Mouse (Mus musculus) CH12.LX (cell line): Measurements from ENCODE around the gene Pla2g4a. TPM values are rescaled to one million over a fixed set of nuclear protein-coding genes. Genes with fewer than 3 reads are reported as not detected.
A peak's percentile ranks its signal among the peaks of the same experiment; 100 is the strongest.

Experiments
- DNase-seq: peaks from one replicate; pipeline ENCODE4 v3.0.0-alpha.2; 2013; ENCODE audit errors: extremely low read depth
- H3K27ac ChIP-seq: 2 replicates; pipeline ENCODE4 v1.5.1; 2012; ENCODE audit warnings: low read depth, mild to moderate bottlenecking, control low read depth, moderate library complexity; ENCODE audit not compliant: insufficient read depth
- H3K27me3 ChIP-seq: replicated peaks from 2 replicates; pipeline ENCODE3; 2012; ENCODE audit warnings: inconsistent platforms
- H3K36me3 ChIP-seq, 2 experiments: replicated peaks in 1 of 2; 2 replicates each; pipeline versions ENCODE3 to v1.6.1; 2012; ENCODE audit warnings: inconsistent platforms in 1 of 2, low read length in 1 of 2, mild to moderate bottlenecking in 1 of 2, mixed read lengths in 1 of 2, moderate library complexity in 1 of 2; ENCODE audit not compliant: control insufficient read depth in 1 of 2, insufficient read depth in 1 of 2
- H3K4me1 ChIP-seq, 2 experiments: 2 replicates each; pipeline ENCODE4 v1.6.1; 2012; ENCODE audit warnings: inconsistent platforms in 1 of 2, moderate library complexity in 1 of 2; ENCODE audit not compliant: insufficient read depth in 2 of 2, control insufficient read depth in 1 of 2
- H3K4me2 ChIP-seq: 2 replicates; pipeline ENCODE4 v1.6.1; 2012; ENCODE audit warnings: low read depth, mild to moderate bottlenecking, control low read depth; ENCODE audit not compliant: poor library complexity, insufficient read depth, severe bottlenecking
- H3K4me3 ChIP-seq, 3 experiments: fragments of 150-350 bp in 1 of 3; sonication (generic) in 1 of 3; replicated peaks in 1 of 3; 2 replicates each; pipeline versions ENCODE3 to v1.5.1; 2011 to 2012; ENCODE audit warnings: low read depth in 2 of 3, low read length in 2 of 3, mild to moderate bottlenecking in 2 of 3, moderate library complexity in 2 of 3, control low read depth in 1 of 3, improper control_type of control experiment in 1 of 3, inconsistent platforms in 1 of 3, mixed read lengths in 1 of 3; ENCODE audit not compliant: poor library complexity in 1 of 3
- H3K79me2 ChIP-seq: replicated peaks from 2 replicates; pipeline ENCODE4 v1.6.1; 2012; ENCODE audit warnings: mild to moderate bottlenecking, moderate library complexity; ENCODE audit not compliant: control insufficient read depth, poor library complexity, insufficient read depth, severe bottlenecking; ENCODE audit errors: extremely low read depth
- H3K9ac ChIP-seq: 2 replicates; pipeline ENCODE4 v1.6.1; 2012; ENCODE audit warnings: low read depth, mild to moderate bottlenecking, control low read depth, moderate library complexity; ENCODE audit not compliant: insufficient read depth
- H3K9me3 ChIP-seq: replicated peaks from 2 replicates; pipeline ENCODE3; 2012; ENCODE audit warnings: low read length, inconsistent platforms, mixed read lengths
- CHD1 ChIP-seq: IDR thresholded peaks from 2 replicates; pipeline ENCODE4 v1.6.1; 2012; ENCODE audit warnings: low read depth, low read length, improper control_type of control experiment, inconsistent platforms
- CTCF ChIP-seq, 2 experiments: IDR thresholded peaks in 1 of 2; conservative IDR thresholded peaks in 1 of 2; 2 replicates each; pipeline ENCODE4 v1.5.1; 2011 to 2012; ENCODE audit warnings: low read depth in 2 of 2, low read length in 2 of 2, improper control_type of control experiment in 1 of 2, inconsistent platforms in 1 of 2, mild to moderate bottlenecking in 1 of 2, moderate library complexity in 1 of 2
- ETS1 ChIP-seq: conservative IDR thresholded peaks from 2 replicates; pipeline ENCODE4 v1.6.1; 2012; ENCODE audit warnings: low read depth, mild to moderate bottlenecking, inconsistent platforms, low read length, improper control_type of control experiment, moderate library complexity
- GABPA ChIP-seq: IDR thresholded peaks from 2 replicates; pipeline ENCODE4 v1.6.1; 2012; ENCODE audit warnings: low read depth, low read length, improper control_type of control experiment, inconsistent platforms; ENCODE audit not compliant: insufficient replicate concordance
- JUN ChIP-seq: IDR thresholded peaks from 2 replicates; pipeline ENCODE4 v1.6.1; 2011; ENCODE audit warnings: low read depth, mild to moderate bottlenecking, low read length, improper control_type of control experiment, moderate library complexity; ENCODE audit not compliant: insufficient read depth
- JUND ChIP-seq: conservative IDR thresholded peaks from 2 replicates; pipeline ENCODE4 v1.6.1; 2011; ENCODE audit warnings: low read depth, low read length, improper control_type of control experiment
- MAZ ChIP-seq: IDR thresholded peaks from 2 replicates; pipeline ENCODE4 v1.6.1; 2012; ENCODE audit warnings: low read depth, mild to moderate bottlenecking, inconsistent platforms, low read length, improper control_type of control experiment, moderate library complexity
- MEF2A ChIP-seq: IDR thresholded peaks from 2 replicates; pipeline ENCODE4 v1.6.1; 2014; ENCODE audit warnings: low read depth, mild to moderate bottlenecking, inconsistent platforms, low read length, improper control_type of control experiment, borderline replicate concordance
- MXI1 ChIP-seq: IDR thresholded peaks from 2 replicates; pipeline ENCODE4 v1.6.1; 2011; ENCODE audit warnings: mild to moderate bottlenecking, low read depth, low read length, improper control_type of control experiment
- POLR2A ChIP-seq: IDR thresholded peaks from 2 replicates; pipeline ENCODE4 v1.6.1; 2011; ENCODE audit warnings: low read depth, mild to moderate bottlenecking, improper control_type of control experiment, low read length
- RAD21 ChIP-seq: IDR thresholded peaks from 2 replicates; pipeline ENCODE4 v1.6.1; 2011; ENCODE audit warnings: low read depth, mild to moderate bottlenecking, low read length, improper control_type of control experiment, moderate library complexity
- SMC3 ChIP-seq: IDR thresholded peaks from 2 replicates; pipeline ENCODE4 v1.6.1; 2011; ENCODE audit warnings: low read depth, low read length, improper control_type of control experiment
- TBP ChIP-seq: conservative IDR thresholded peaks from 2 replicates; pipeline ENCODE4 v1.6.1; 2011; ENCODE audit warnings: low read depth, low read length, improper control_type of control experiment
- TCF12 ChIP-seq: IDR thresholded peaks from 2 replicates; pipeline ENCODE4 v1.6.1; 2014; ENCODE audit warnings: low read depth, mild to moderate bottlenecking, inconsistent platforms, low read length, improper control_type of control experiment
- UBTF ChIP-seq: IDR thresholded peaks from 2 replicates; pipeline ENCODE4 v1.6.1; 2012; ENCODE audit warnings: low read depth, mild to moderate bottlenecking, inconsistent platforms, low read length, improper control_type of control experiment, moderate library complexity
- ZKSCAN1 ChIP-seq: IDR thresholded peaks from 2 replicates; pipeline ENCODE4 v1.6.1; 2012; ENCODE audit warnings: low read depth, inconsistent platforms, low read length, improper control_type of control experiment, borderline replicate concordance
- dilution Hi-C: fragments of 300-500 bp; cut with MboI; formaldehyde crosslinking; loops from 2 replicates; pipeline ENCODE4 v1.14.3; 2020; ENCODE audit warnings: low sequenced_read_pairs; ENCODE audit not compliant: extremely low pct_unique_long_range_greater_than_20kb, extremely low pct_ligation_motif_present
- in situ Hi-C: fragments of 300-500 bp; cut with MboI; formaldehyde crosslinking; loops from 3 replicates; pipeline ENCODE4 v1.14.3; 2019; ENCODE audit warnings: low sequenced_read_pairs, low pct_ligation_motif_present, low pct_unique_long_range_greater_than_20kb, mixed read lengths
- polyA plus RNA-seq: library from polyadenylated mRNA; unstranded; fragments of >175 nt; gene quantifications from 2 replicates; pipeline ENCODE4 v1.2.1, GENCODE M21; 2012; ENCODE audit warnings: low read depth; ENCODE audit not compliant: insufficient read length
- total RNA-seq, 2 experiments: library from RNA; depleted of rRNA; stranded (reverse); fragments of 300-350 nt in 1 of 2; fragments of >200 nt in 1 of 2; gene quantifications; 2 replicates each; pipeline ENCODE4 v1.2.3; 2012 to 2014

Pla2g4a gene
- total and polyA plus RNA-seq, 3 experiments, result 3.2 to 15.6 (median 3.5) TPM

DNA sequence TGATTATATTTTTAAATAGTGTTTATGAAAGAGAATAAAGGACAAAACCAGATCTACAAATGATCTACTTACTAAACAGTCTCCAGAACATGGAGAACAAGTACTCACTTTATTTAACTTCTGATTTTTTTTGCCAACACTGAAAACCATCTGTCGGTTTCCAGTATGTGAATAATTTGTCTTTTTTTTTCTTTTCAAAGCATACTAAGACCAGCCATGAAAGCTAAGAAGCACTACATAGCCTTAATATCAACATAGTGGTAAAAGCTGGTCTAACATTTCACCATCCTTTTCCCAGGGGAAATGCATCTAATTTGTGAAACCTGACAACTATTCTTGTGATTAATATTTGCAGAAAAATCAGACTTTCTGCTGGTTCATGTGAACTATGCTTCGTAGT lies 99.5 kb downstream of the Pla2g4a start:
- Histone ChIP-seq H3K9ac (no peak overlapping the region), H3K79me2 (no peaks in the 10 kb centered on the region), H3K36me3 (peaks cover 2 to 7% of the 10 kb centered on the region in 2 experiments), H3K4me1 (0 out of 4 replicates have a peak, but pooled peaks cover 0 to 2% of the 10 kb centered on the region in 2 experiments), H3K27me3 (no peaks in the 10 kb centered on the region), H3K4me2 (no peak overlapping the region), H3K4me3 (no peak overlapping the region), H3K9me3 (no peaks in the 10 kb centered on the region), H3K27ac (no peak overlapping the region)
- dilution Hi-C loops (no loop called here), in situ Hi-C loops (no loop called here)
- DNase-seq, result no peak
- no peak for TF ChIP-seq CTCF (conservative IDR thresholded peaks at IDR 0.05 in 1 of 2, IDR thresholded peaks at IDR 0.05 in 1 of 2; ENCODE audit: low read depth in 2 of 2, low read length in 2 of 2)
- no peak for TF ChIP-seq UBTF
- no peak for TF ChIP-seq POLR2A
- no peak for TF ChIP-seq TCF12
- TF ChIP-seq CHD1, result no peak
- TF ChIP-seq MXI1, result no peak
- TF ChIP-seq ZKSCAN1, result no peak
- no peak for TF ChIP-seq MEF2A
- TF ChIP-seq TBP, result no peak
- TF ChIP-seq, all 38 proteins: peak for 0

DNA sequence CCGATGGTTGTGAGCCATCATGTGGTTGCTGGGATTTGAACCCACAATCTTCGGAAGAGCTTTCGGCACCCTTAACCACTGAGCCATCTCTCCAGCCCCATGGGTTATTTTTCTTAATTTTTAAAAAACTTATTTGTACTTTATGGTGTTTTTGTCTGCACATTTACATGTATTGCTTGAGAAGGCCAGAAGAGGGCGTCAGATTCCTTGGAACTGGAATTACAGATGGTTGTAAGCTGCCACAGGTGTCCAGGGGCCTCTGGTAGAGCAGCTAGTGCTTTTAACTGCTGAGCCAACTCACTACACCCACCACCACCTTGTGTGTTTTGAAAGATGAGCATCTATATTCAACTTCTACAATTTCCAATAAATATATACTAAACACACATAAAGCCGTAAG lies 102.4 kb downstream of the Pla2g4a start:
- Histone ChIP-seq H3K4me1 (peaks cover 4 to 20% of the 10 kb centered on the region in 2 experiments), H3K27ac (no peak overlapping the region), H3K9ac (no peak overlapping the region), H3K4me2 (no peak overlapping the region), H3K27me3 (no peaks in the 10 kb centered on the region), H3K79me2 (no peaks in the 10 kb centered on the region), H3K36me3 (peaks cover 2 to 7% of the 10 kb centered on the region in 2 experiments), H3K4me3 (no peak overlapping the region), H3K9me3 (no peaks in the 10 kb centered on the region)
- TF ChIP-seq MEF2A (no peak), MAZ (no peak), GABPA (no peak), TBP (no peak), CTCF (conservative IDR thresholded peaks at IDR 0.05 in 1 of 2, IDR thresholded peaks at IDR 0.05 in 1 of 2; ENCODE audit: low read depth in 2 of 2, low read length in 2 of 2) (peak in 1 of 2 experiments; percentile 61; a peak in 2 of 4 replicates), TCF12 (no peak), JUN (no peak), RAD21 (peak; percentile 51), UBTF (no peak), ETS1 (no peak), JUND (no peak), SMC3 (peak; percentile 51), MXI1 (no peak)
- dilution Hi-C loops (no loop called here), in situ Hi-C loops (no loop called here)
- DNase-seq, result no peak
